Mouse (Mus musculus) layer of hippocampus, adult 11-12 months (tissue): ENCODE measurements around the gene Zfp956.
A peak's percentile ranks its signal among the peaks of the same experiment; 100 is the strongest.

ENCODE experiments used
- DNase-seq: peaks from one replicate; pipeline ENCODE4 v3.0.0; 2022; ENCODE audit warnings: low spot score

Zfp956 gene

GRCm38 (mm10) chr6:47953191-47953726, at the start of gene Zfp956:
Gene Zfp956, plus strand, starts transcription at chr6:47953390.
- DNase-seq, result peak; percentile 93

GRCm38 (mm10) chr6:47903587-47903986, 49.6 kb upstream of the Zfp956 start:
- DNase-seq, result no peak

GRCm38 (mm10) chr6:47904361-47904760, 48.8 kb upstream of the Zfp956 start:
- no peak for DNase-seq

GRCm38 (mm10) chr6:47904917-47905695, 48.1 kb upstream of the Zfp956 start:
- DNase-seq, result no peak

GRCm38 (mm10) chr6:47906326-47906725, 46.9 kb upstream of the Zfp956 start:
- DNase-seq, result no peak

- DNase-seq, result no peak
Measured at GRCm38 (mm10) chr6:47909007-47909406, 44.2 kb upstream of the Zfp956 start.

GRCm38 (mm10) chr6:47911650-47912049, 41.5 kb upstream of the Zfp956 start:
- no peak for DNase-seq

GRCm38 (mm10) chr6:47912991-47913390, 40.2 kb upstream of the Zfp956 start:
- no peak for DNase-seq

- DNase-seq, result no peak
Measured at GRCm38 (mm10) chr6:47917051-47917450, 36.1 kb upstream of the Zfp956 start.

- DNase-seq, result no peak
Measured at GRCm38 (mm10) chr6:47918768-47919274, 34.4 kb upstream of the Zfp956 start.

- DNase-seq, result no peak
Measured at GRCm38 (mm10) chr6:47919646-47920446, 33.3 kb upstream of the Zfp956 start.

- DNase-seq, result peak; percentile 88
Measured at GRCm38 (mm10) chr6:47920447-47921340, 32.5 kb upstream of the Zfp956 start, which contains the start of gene Zfp212. Gene Zfp212, plus strand, starts transcription at chr6:47920476.

- DNase-seq, result no peak
Measured at GRCm38 (mm10) chr6:47942461-47942860, 10.7 kb upstream of the Zfp956 start.

GRCm38 (mm10) chr6:47943021-47943691, 10.0 kb upstream of the Zfp956 start:
- peak; percentile 50 for DNase-seq

- DNase-seq, result no peak
Measured at GRCm38 (mm10) chr6:47943721-47944120, 9.5 kb upstream of the Zfp956 start.

GRCm38 (mm10) chr6:47947388-47947787, 5.8 kb upstream of the Zfp956 start:
- DNase-seq, result no peak

- no peak for DNase-seq
Measured at GRCm38 (mm10) chr6:47954425-47954824, 1.2 kb downstream of the Zfp956 start.

GRCm38 (mm10) chr6:47957816-47958215, 4.6 kb downstream of the Zfp956 start:
- no peak for DNase-seq

GRCm38 (mm10) chr6:47960685-47961421, 7.7 kb downstream of the Zfp956 start:
- no peak for DNase-seq

GRCm38 (mm10) chr6:47963051-47963450, 9.9 kb downstream of the Zfp956 start:
- DNase-seq, result no peak
